Mouse (Mus musculus) embryonic fibroblast, embryonic 13.5 days (primary cell): ENCODE measurements around the gene Fkrp.

Experiments used
- CTCF ChIP-seq: IDR thresholded peaks from 2 replicates; pipeline ENCODE4 v1.5.1; 2011; ENCODE audit warnings: mild to moderate bottlenecking, control low read depth, low read length, moderate library complexity, borderline replicate concordance; ENCODE audit not compliant: insufficient read depth
- POLR2A ChIP-seq: IDR thresholded peaks from 2 replicates; pipeline ENCODE4 v1.6.1; 2011; ENCODE audit warnings: low read depth, mild to moderate bottlenecking, control low read depth, low read length, moderate library complexity

GRCm38 (mm10) chr7:16827274-16827673 lies 10.7 kb upstream of the Fkrp start:
- TF ChIP-seq POLR2A (no peak), CTCF (no peak)
